Mouse (Mus musculus): ENCODE data around the gene Gm8369. TPM values are rescaled to one million over a fixed set of nuclear protein-coding genes. Genes with fewer than 3 reads are reported as not detected.
A peak's percentile ranks its signal among the peaks of the same experiment; 100 is the strongest.
"Not testable (repeated sequence)": the region's sequence is repeated elsewhere in the genome, so short reads cannot be mapped to it uniquely, and the experiment has no call there.

The Gm8369 gene
- total RNA-seq, 2 experiments from 2014 or later = not detected

GRCm38 (mm10) chr19:11516246-11516645 is 30.5 kb downstream of the Gm8369 start, which contains the start of gene Ms4a6b:
Ms4a6b (plus strand) TSS chr19:11516512.
- DNase-seq = no peak

GRCm38 (mm10) chr19:11516845-11517244 is 31.1 kb downstream of the Gm8369 start:
- no peak for DNase-seq

- DNase-seq = peak; percentile 22
Observed at GRCm38 (mm10) chr19:11517373-11517772, 31.6 kb downstream of the Gm8369 start.

- not testable (repeated sequence) for DNase-seq
Observed at GRCm38 (mm10) chr19:11518356-11518755, 32.6 kb downstream of the Gm8369 start.

- no peak for DNase-seq
Observed at GRCm38 (mm10) chr19:11520146-11520545, 34.4 kb downstream of the Gm8369 start.

- no peak for DNase-seq
Observed at GRCm38 (mm10) chr19:11533421-11533820, 47.7 kb downstream of the Gm8369 start.

- peak; percentile 51 for DNase-seq
Observed at GRCm38 (mm10) chr19:11533888-11534445, 48.2 kb downstream of the Gm8369 start.

- DNase-seq = peak; percentile 70
Observed at GRCm38 (mm10) chr19:11536593-11536992, 50.9 kb downstream of the Gm8369 start, which contains the start of gene Ms4a4d. Ms4a4d (plus strand) TSS chr19:11536801.

- DNase-seq = peak; percentile 21
Observed at GRCm38 (mm10) chr19:11537336-11537735, 51.6 kb downstream of the Gm8369 start.

- not testable (repeated sequence) for DNase-seq
Observed at GRCm38 (mm10) chr19:11540166-11540821, 54.6 kb downstream of the Gm8369 start.

GRCm38 (mm10) chr19:11544383-11544782 is 58.6 kb downstream of the Gm8369 start:
- DNase-seq = not testable (repeated sequence)

- no peak for DNase-seq
Observed at GRCm38 (mm10) chr19:11547911-11548310, 62.2 kb downstream of the Gm8369 start.

GRCm38 (mm10) chr19:11554726-11555125 is 69.0 kb downstream of the Gm8369 start:
- DNase-seq = no peak

- DNase-seq = not testable (repeated sequence)
Observed at GRCm38 (mm10) chr19:11559560-11559959, 73.8 kb downstream of the Gm8369 start.

Other genes with a start within 250 kb of the Gm8369 start
- gene Ms4a1, start 219.7 kb upstream of the Gm8369 start, total RNA-seq (2021) = not detected
- gene Ms4a5, start 202.1 kb upstream of the Gm8369 start, total RNA-seq (2021) = not detected
- under 1 TPM; 0.10 to 0.13 TPM for gene Ms4a14, start 171.5 kb upstream of the Gm8369 start, total RNA-seq (2021)
- under 1 TPM; 0.31 to 0.46 TPM for gene Ms4a7, start 149.8 kb upstream of the Gm8369 start, total RNA-seq (2021)
- gene Ms4a4a, start 110.4 kb upstream of the Gm8369 start, total RNA-seq (2021) = 1 to 10 TPM; 1.9 to 3.7 TPM
- not detected for gene Ms4a4c, start 81.2 kb upstream of the Gm8369 start, total RNA-seq (2021)
- under 1 TPM in 1 of 2 experiments, not detected in 1; 0.24 TPM for gene Ms4a4b, start 42.4 kb upstream of the Gm8369 start, total RNA-seq (2021)
- 1 to 10 TPM; 1.9 to 2.8 TPM for gene Ms4a6c, start 16.6 kb upstream of the Gm8369 start, total RNA-seq (2021)
- gene Ms4a6b, start 30.6 kb downstream of the Gm8369 start, total RNA-seq (2021) = 1 to 10 TPM; 1.9 to 4.3 TPM
- gene Ms4a4d, start 50.9 kb downstream of the Gm8369 start, total RNA-seq (2021) = 1 to 10 TPM; 3.0 to 3.9 TPM
- gene Ms4a6d, start 118.9 kb downstream of the Gm8369 start, total RNA-seq (2021) = 1 to 10 TPM; 2.0 to 2.5 TPM
- under 1 TPM; 0.10 to 0.21 TPM for gene Ms4a2, start 137.8 kb downstream of the Gm8369 start, total RNA-seq (2021)
- not detected for gene Ms4a3, start 154.9 kb downstream of the Gm8369 start, total RNA-seq (2021)
- not detected for gene Oosp2, start 174.6 kb downstream of the Gm8369 start, total RNA-seq (2021)
- not detected for gene Oosp1, start 205.2 kb downstream of the Gm8369 start, total RNA-seq (2021)
- not detected for gene Oosp3, start 211.1 kb downstream of the Gm8369 start, total RNA-seq (2021)